Mouse (Mus musculus): Measurements from ENCODE around the gene Fam71e2. TPM values are rescaled to one million over a fixed set of nuclear protein-coding genes. Genes with fewer than 3 reads are reported as not detected.

The Fam71e2 gene
- total RNA-seq, 1 experiment, result not detected

DNA sequence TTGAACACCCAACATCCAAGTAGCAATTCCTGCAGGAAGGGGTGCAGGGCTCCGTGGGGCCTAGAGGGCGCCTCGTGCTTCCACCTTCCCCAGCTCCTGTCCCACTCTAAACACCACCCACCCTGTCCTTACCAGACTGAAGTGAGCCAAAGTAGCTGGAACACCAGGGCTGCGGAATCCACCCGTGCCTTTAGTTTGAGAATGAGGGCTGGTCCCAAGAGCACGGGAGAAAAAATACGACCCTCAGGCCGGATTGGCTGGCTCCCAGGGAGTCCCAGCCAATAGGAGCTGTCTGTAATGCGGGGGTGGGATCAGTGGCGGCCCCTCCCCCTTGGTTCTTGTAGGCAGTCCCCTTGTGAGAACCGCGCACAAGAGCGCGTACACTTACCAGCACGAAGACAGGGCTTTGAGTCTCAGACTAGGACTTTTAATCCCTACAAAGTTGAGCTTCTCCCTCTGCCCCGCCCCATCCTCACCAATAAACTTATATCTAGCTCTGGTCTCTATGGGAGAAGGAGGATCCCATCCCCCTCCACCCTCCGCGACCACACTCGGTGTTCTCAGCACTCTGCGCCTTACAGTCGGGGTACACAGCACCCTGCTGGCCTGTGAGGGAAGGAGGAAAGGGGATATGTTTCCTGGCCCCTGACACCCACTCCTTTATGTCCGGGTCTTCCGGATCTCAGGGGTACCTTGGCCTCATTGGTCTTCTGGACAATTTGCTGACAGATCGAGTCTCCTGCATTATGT, 18.1 kb downstream of the Fam71e2 start, which contains the start of gene Cox6b2:
Gene Cox6b2, minus strand, starts transcription at position 274 of the 750 bp plus-strand sequence.
- Histone ChIP-seq H3K9me3 (ENCODE audit: control insufficient read depth, insufficient read depth, low read depth, low read length) (no peaks in the 10 kb centered on the region), H3K9ac (ENCODE audit: insufficient read depth, low read depth, low read length, poor library complexity, severe bottlenecking) (peak within 1 kb of the TSS; percentile 92), H3K27ac (ENCODE audit: insufficient read depth, low read depth, low read length, poor library complexity, severe bottlenecking) (peak within 1 kb of the TSS; percentile 89), H3K4me1 (ENCODE audit: control insufficient read depth in 2 of 2, insufficient read depth in 2 of 2, low read length in 2 of 2, poor library complexity in 1 of 2) (peaks cover 2 to 9% of the 10 kb centered on the region in 2 experiments; a peak in 2 of 4 replicates), H3K4me3 (ENCODE audit: insufficient read depth in 1 of 2, low read depth in 1 of 2, low read length in 2 of 2, poor library complexity in 1 of 2, severe bottlenecking in 1 of 2) (peak within 1 kb of the TSS; percentile 92 to 95), H3K36me3 (ENCODE audit: control insufficient read depth, insufficient read depth, low read length, poor library complexity, severe bottlenecking) (peaks cover 12% of the 10 kb centered on the region)
- TF ChIP-seq CHD2 (IDR thresholded peaks at IDR 0.05; ENCODE audit: low read depth, low read length) (peak; percentile 61; the same call in 1 of the 2 replicates), HCFC1 (IDR thresholded peaks at IDR 0.05; ENCODE audit: borderline replicate concordance, insufficient read depth, low read length) (no peak; the same call in 1 of the 2 replicates), ZNF384 (IDR thresholded peaks at IDR 0.05; ENCODE audit: low read depth, low read length) (no peak)
- in situ Hi-C loops (cut with MboI; ENCODE audit: low sequenced_read_pairs in 2 of 2, unreplicated experiment in 2 of 2), result no loop called here
- DNase-seq (ENCODE audit: low read depth, low spot score), result peak; percentile 98

- in situ Hi-C loops (cut with MboI; ENCODE audit: low sequenced_read_pairs in 2 of 2, unreplicated experiment in 2 of 2), result no loop called here
- TF ChIP-seq CHD2 (IDR thresholded peaks at IDR 0.05; ENCODE audit: low read depth, low read length), result no peak
- TF ChIP-seq ZC3H11A (IDR thresholded peaks at IDR 0.05; ENCODE audit: borderline replicate concordance, low read depth, low read length), result no peak
- H3K4me3 ChIP-seq (ENCODE audit: insufficient read depth in 1 of 2, low read depth in 1 of 2, low read length in 2 of 2, poor library complexity in 1 of 2, severe bottlenecking in 1 of 2), result peak overlapping the region; percentile 92 to 95
- peak; percentile 95 for DNase-seq (ENCODE audit: low read depth, low spot score)
- H3K36me3 ChIP-seq (ENCODE audit: control insufficient read depth, insufficient read depth, low read length, poor library complexity, severe bottlenecking), result peaks cover 12% of the 10 kb centered on the region
- peak overlapping the region; percentile 89 for H3K27ac ChIP-seq (ENCODE audit: insufficient read depth, low read depth, low read length, poor library complexity, severe bottlenecking)
- peak overlapping the region; percentile 92 for H3K9ac ChIP-seq (ENCODE audit: insufficient read depth, low read depth, low read length, poor library complexity, severe bottlenecking)
- H3K9me3 ChIP-seq (ENCODE audit: control insufficient read depth, insufficient read depth, low read depth, low read length), result no peaks in the 10 kb centered on the region
- H3K4me1 ChIP-seq (ENCODE audit: control insufficient read depth in 2 of 2, insufficient read depth in 2 of 2, low read length in 2 of 2, poor library complexity in 1 of 2), result peaks cover 2 to 9% of the 10 kb centered on the region in 2 experiments; a peak in 2 of 4 replicates
Observed at GRCm38 (mm10) chr7:4751971-4752820, 18.9 kb downstream of the Fam71e2 start.

- peaks cover 2 to 22% of the 10 kb centered on the region in 2 experiments; a peak in 2 of 4 replicates for H3K4me1 ChIP-seq (ENCODE audit: control insufficient read depth in 2 of 2, insufficient read depth in 2 of 2, low read length in 2 of 2, poor library complexity in 1 of 2)
- H3K9ac ChIP-seq (ENCODE audit: insufficient read depth, low read depth, low read length, poor library complexity, severe bottlenecking), result no peak overlapping the region
- H3K36me3 ChIP-seq (ENCODE audit: control insufficient read depth, insufficient read depth, low read length, poor library complexity, severe bottlenecking), result peaks cover 33% of the 10 kb centered on the region
- H3K27ac ChIP-seq (ENCODE audit: insufficient read depth, low read depth, low read length, poor library complexity, severe bottlenecking), result no peak overlapping the region
- H3K9me3 ChIP-seq (ENCODE audit: control insufficient read depth, insufficient read depth, low read depth, low read length), result no peaks in the 10 kb centered on the region
- no peak overlapping the region for H3K4me3 ChIP-seq (ENCODE audit: insufficient read depth in 1 of 2, low read depth in 1 of 2, low read length in 2 of 2, poor library complexity in 1 of 2, severe bottlenecking in 1 of 2)
- in situ Hi-C loops (cut with MboI; ENCODE audit: low sequenced_read_pairs in 2 of 2, unreplicated experiment in 2 of 2), result no loop called here
- TF ChIP-seq MAFK (IDR thresholded peaks at IDR 0.05; ENCODE audit: insufficient read depth, low read depth, low read length), result no peak
- TF ChIP-seq ZC3H11A (IDR thresholded peaks at IDR 0.05; ENCODE audit: borderline replicate concordance, low read depth, low read length), result no peak
- no peak for TF ChIP-seq HCFC1 (IDR thresholded peaks at IDR 0.05; ENCODE audit: borderline replicate concordance, insufficient read depth, low read length)
- no peak for TF ChIP-seq ZNF384 (IDR thresholded peaks at IDR 0.05; ENCODE audit: low read depth, low read length)
- TF ChIP-seq CHD2 (IDR thresholded peaks at IDR 0.05; ENCODE audit: low read depth, low read length), result no peak
- DNase-seq (ENCODE audit: low read depth, low spot score), result no peak
Observed at GRCm38 (mm10) chr7:4749169-4749568, 21.9 kb downstream of the Fam71e2 start.

DNA sequence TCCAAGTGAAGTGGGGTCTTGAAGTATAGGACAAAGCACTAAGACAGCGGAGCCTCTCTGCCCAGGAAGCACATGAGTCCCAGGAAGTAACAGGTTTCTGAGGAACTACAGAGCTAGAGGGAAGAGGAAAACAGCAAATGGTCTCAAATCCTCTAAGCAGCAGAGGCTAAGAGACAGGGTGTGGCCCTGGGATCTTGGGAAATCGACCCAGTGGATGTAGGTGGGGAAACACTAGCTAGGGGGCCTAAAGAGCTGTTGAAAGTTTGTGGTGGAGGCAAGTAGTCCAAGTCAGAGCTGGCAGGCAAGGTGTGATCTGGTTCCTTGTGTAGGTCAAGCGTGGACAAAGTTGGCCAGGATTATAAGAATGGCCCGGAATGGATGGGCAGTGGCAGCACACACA, 22.8 kb downstream of the Fam71e2 start:
- TF ChIP-seq CHD2 (IDR thresholded peaks at IDR 0.05; ENCODE audit: low read depth, low read length) (no peak), ZNF384 (IDR thresholded peaks at IDR 0.05; ENCODE audit: low read depth, low read length) (no peak), MAFK (IDR thresholded peaks at IDR 0.05; ENCODE audit: insufficient read depth, low read depth, low read length) (no peak), HCFC1 (IDR thresholded peaks at IDR 0.05; ENCODE audit: borderline replicate concordance, insufficient read depth, low read length) (no peak), ZC3H11A (IDR thresholded peaks at IDR 0.05; ENCODE audit: borderline replicate concordance, low read depth, low read length) (no peak)
- no peak overlapping the region for H3K27ac ChIP-seq (ENCODE audit: insufficient read depth, low read depth, low read length, poor library complexity, severe bottlenecking)
- H3K36me3 ChIP-seq (ENCODE audit: control insufficient read depth, insufficient read depth, low read length, poor library complexity, severe bottlenecking), result peaks cover 37% of the 10 kb centered on the region
- H3K4me3 ChIP-seq (ENCODE audit: insufficient read depth in 1 of 2, low read depth in 1 of 2, low read length in 2 of 2, poor library complexity in 1 of 2, severe bottlenecking in 1 of 2), result no peak overlapping the region
- in situ Hi-C loops (cut with MboI; ENCODE audit: low sequenced_read_pairs in 2 of 2, unreplicated experiment in 2 of 2), result no loop called here
- DNase-seq (ENCODE audit: low read depth, low spot score), result no peak
- H3K4me1 ChIP-seq (ENCODE audit: control insufficient read depth in 2 of 2, insufficient read depth in 2 of 2, low read length in 2 of 2, poor library complexity in 1 of 2), result peaks cover 2 to 21% of the 10 kb centered on the region in 2 experiments; a peak in 2 of 4 replicates
- H3K9ac ChIP-seq (ENCODE audit: insufficient read depth, low read depth, low read length, poor library complexity, severe bottlenecking), result no peak overlapping the region
- no peaks in the 10 kb centered on the region for H3K9me3 ChIP-seq (ENCODE audit: control insufficient read depth, insufficient read depth, low read depth, low read length)

All from ES-E14 (cell line).